Mouse (Mus musculus): ENCODE data around the gene Dph2. TPM values are rescaled to one million over a fixed set of nuclear protein-coding genes. Genes with fewer than 3 reads are reported as not detected.

Dph2 gene
- polyA plus RNA-seq, 1 experiment from 2014 or later: 1.9 TPM

GRCm38 (mm10) chr4:117872471-117872886 is 19.4 kb downstream of the Dph2 start, which contains the start of gene Ccdc24:
Gene Ccdc24, minus strand, starts transcription at chr4:117872557.
- Histone ChIP-seq H3K36me3 (ENCODE audit: inconsistent target) (no peaks in the 10 kb centered on the region), H3K27ac (no peak within 1 kb of the TSS), H3K79me2 (ENCODE audit: inconsistent target) (no peaks in the 10 kb centered on the region), H3K4me3 (ENCODE audit: inconsistent target) (no peak within 1 kb of the TSS)
- 43% methylated on average over 14 of the region's 14 CpGs for WGBS (ENCODE audit: missing documents)

- H3K36me3 ChIP-seq (ENCODE audit: inconsistent target): no peaks in the 10 kb centered on the region
- no peak overlapping the region for H3K27ac ChIP-seq
- H3K4me3 ChIP-seq (ENCODE audit: inconsistent target): no peak overlapping the region
- H3K79me2 ChIP-seq (ENCODE audit: inconsistent target): no peaks in the 10 kb centered on the region
- WGBS (ENCODE audit: missing documents): 91% methylated on average over 7 of the region's 7 CpGs
Measured at GRCm38 (mm10) chr4:117871787-117872186, 20.0 kb downstream of the Dph2 start.

- no peaks in the 10 kb centered on the region for H3K36me3 ChIP-seq (ENCODE audit: inconsistent target)
- no peaks in the 10 kb centered on the region for H3K79me2 ChIP-seq (ENCODE audit: inconsistent target)
- WGBS (ENCODE audit: missing documents): 75% methylated on average over 1 of the region's 1 CpGs
- no peak overlapping the region for H3K4me3 ChIP-seq (ENCODE audit: inconsistent target)
- no peak overlapping the region for H3K27ac ChIP-seq
Measured at GRCm38 (mm10) chr4:117870437-117870836, 21.4 kb downstream of the Dph2 start.

- 84% methylated on average over 9 of the region's 9 CpGs for WGBS (ENCODE audit: missing documents)
- Histone ChIP-seq H3K36me3 (ENCODE audit: inconsistent target) (no peaks in the 10 kb centered on the region), H3K79me2 (ENCODE audit: inconsistent target) (no peaks in the 10 kb centered on the region), H3K27ac (no peak overlapping the region), H3K4me3 (ENCODE audit: inconsistent target) (no peak overlapping the region)
Measured at GRCm38 (mm10) chr4:117869317-117869716, 22.5 kb downstream of the Dph2 start.

GRCm38 (mm10) chr4:117867823-117868222 is 24.0 kb downstream of the Dph2 start:
- Histone ChIP-seq H3K27ac (no peak overlapping the region), H3K4me3 (ENCODE audit: inconsistent target) (no peak overlapping the region), H3K79me2 (ENCODE audit: inconsistent target) (no peaks in the 10 kb centered on the region), H3K36me3 (ENCODE audit: inconsistent target) (no peaks in the 10 kb centered on the region)
- 22% methylated on average over 24 of the region's 24 CpGs for WGBS (ENCODE audit: missing documents)

- Histone ChIP-seq H3K27ac (no peak overlapping the region), H3K79me2 (ENCODE audit: inconsistent target) (no peaks in the 10 kb centered on the region), H3K4me3 (ENCODE audit: inconsistent target) (no peak overlapping the region), H3K36me3 (ENCODE audit: inconsistent target) (no peaks in the 10 kb centered on the region)
- WGBS (ENCODE audit: missing documents): 46% methylated on average over 6 of the region's 6 CpGs
Measured at GRCm38 (mm10) chr4:117867000-117867399, 24.8 kb downstream of the Dph2 start.

GRCm38 (mm10) chr4:117866083-117866482 is 25.7 kb downstream of the Dph2 start:
- Histone ChIP-seq H3K4me3 (ENCODE audit: inconsistent target) (no peak overlapping the region), H3K27ac (no peak overlapping the region), H3K79me2 (ENCODE audit: inconsistent target) (no peaks in the 10 kb centered on the region), H3K36me3 (ENCODE audit: inconsistent target) (no peaks in the 10 kb centered on the region)
- WGBS (ENCODE audit: missing documents): 36% methylated on average over 9 of the region's 9 CpGs

- H3K27ac ChIP-seq: no peak overlapping the region
- no peaks in the 10 kb centered on the region for H3K79me2 ChIP-seq (ENCODE audit: inconsistent target)
- WGBS (ENCODE audit: missing documents): 78% methylated on average over 4 of the region's 4 CpGs
- H3K36me3 ChIP-seq (ENCODE audit: inconsistent target): no peaks in the 10 kb centered on the region
- H3K4me3 ChIP-seq (ENCODE audit: inconsistent target): no peak overlapping the region
Measured at GRCm38 (mm10) chr4:117862823-117863222, 29.0 kb downstream of the Dph2 start.

GRCm38 (mm10) chr4:117860570-117860969 is 31.3 kb downstream of the Dph2 start:
- Histone ChIP-seq H3K27ac (no peak overlapping the region), H3K36me3 (ENCODE audit: inconsistent target) (no peaks in the 10 kb centered on the region), H3K79me2 (ENCODE audit: inconsistent target) (no peaks in the 10 kb centered on the region), H3K4me3 (ENCODE audit: inconsistent target) (no peak overlapping the region)
- WGBS (ENCODE audit: missing documents): 84% methylated on average over 9 of the region's 9 CpGs

- Histone ChIP-seq H3K4me3 (ENCODE audit: inconsistent target) (no peak overlapping the region), H3K27ac (no peak overlapping the region), H3K79me2 (ENCODE audit: inconsistent target) (no peaks in the 10 kb centered on the region), H3K36me3 (ENCODE audit: inconsistent target) (no peaks in the 10 kb centered on the region)
- WGBS (ENCODE audit: missing documents): 75% methylated on average over 3 of the region's 3 CpGs
Measured at GRCm38 (mm10) chr4:117858794-117859193, 33.0 kb downstream of the Dph2 start.

GRCm38 (mm10) chr4:117855146-117855545 is 36.7 kb downstream of the Dph2 start:
- no peaks in the 10 kb centered on the region for H3K79me2 ChIP-seq (ENCODE audit: inconsistent target)
- H3K36me3 ChIP-seq (ENCODE audit: inconsistent target): no peaks in the 10 kb centered on the region
- WGBS (ENCODE audit: missing documents): over 99% methylated on average over 9 of the region's 9 CpGs
- H3K4me3 ChIP-seq (ENCODE audit: inconsistent target): no peak overlapping the region
- H3K27ac ChIP-seq: no peak overlapping the region

GRCm38 (mm10) chr4:117852152-117852868 is 39.5 kb downstream of the Dph2 start:
- H3K4me3 ChIP-seq (ENCODE audit: inconsistent target): no peak overlapping the region
- no peaks in the 10 kb centered on the region for H3K36me3 ChIP-seq (ENCODE audit: inconsistent target)
- H3K79me2 ChIP-seq (ENCODE audit: inconsistent target): no peaks in the 10 kb centered on the region
- WGBS (ENCODE audit: missing documents): 93% methylated on average over 9 of the region's 10 CpGs
- H3K27ac ChIP-seq: no peak overlapping the region

GRCm38 (mm10) chr4:117850871-117851270 is 41.0 kb downstream of the Dph2 start:
- Histone ChIP-seq H3K36me3 (ENCODE audit: inconsistent target) (no peaks in the 10 kb centered on the region), H3K79me2 (ENCODE audit: inconsistent target) (no peaks in the 10 kb centered on the region), H3K27ac (no peak overlapping the region), H3K4me3 (ENCODE audit: inconsistent target) (no peak overlapping the region)
- 88% methylated on average over 7 of the region's 7 CpGs for WGBS (ENCODE audit: missing documents)

GRCm38 (mm10) chr4:117850176-117850575 is 41.7 kb downstream of the Dph2 start:
- H3K79me2 ChIP-seq (ENCODE audit: inconsistent target): no peaks in the 10 kb centered on the region
- H3K36me3 ChIP-seq (ENCODE audit: inconsistent target): no peaks in the 10 kb centered on the region
- WGBS (ENCODE audit: missing documents): 95% methylated on average over 7 of the region's 7 CpGs
- H3K4me3 ChIP-seq (ENCODE audit: inconsistent target): no peak overlapping the region
- no peak overlapping the region for H3K27ac ChIP-seq

- WGBS (ENCODE audit: missing documents): 96% methylated on average over 5 of the region's 5 CpGs
- H3K79me2 ChIP-seq (ENCODE audit: inconsistent target): no peaks in the 10 kb centered on the region
- no peak overlapping the region for H3K4me3 ChIP-seq (ENCODE audit: inconsistent target)
- H3K27ac ChIP-seq: no peak overlapping the region
- H3K36me3 ChIP-seq (ENCODE audit: inconsistent target): no peaks in the 10 kb centered on the region
Measured at GRCm38 (mm10) chr4:117849506-117849905, 42.3 kb downstream of the Dph2 start.

- H3K79me2 ChIP-seq (ENCODE audit: inconsistent target): no peaks in the 10 kb centered on the region
- no peaks in the 10 kb centered on the region for H3K36me3 ChIP-seq (ENCODE audit: inconsistent target)
- H3K4me3 ChIP-seq (ENCODE audit: inconsistent target): no peak overlapping the region
- 86% methylated on average over 17 of the region's 17 CpGs for WGBS (ENCODE audit: missing documents)
- H3K27ac ChIP-seq: no peak overlapping the region
Measured at GRCm38 (mm10) chr4:117849063-117849462, 42.8 kb downstream of the Dph2 start.
